In the genomic region with DNA sequence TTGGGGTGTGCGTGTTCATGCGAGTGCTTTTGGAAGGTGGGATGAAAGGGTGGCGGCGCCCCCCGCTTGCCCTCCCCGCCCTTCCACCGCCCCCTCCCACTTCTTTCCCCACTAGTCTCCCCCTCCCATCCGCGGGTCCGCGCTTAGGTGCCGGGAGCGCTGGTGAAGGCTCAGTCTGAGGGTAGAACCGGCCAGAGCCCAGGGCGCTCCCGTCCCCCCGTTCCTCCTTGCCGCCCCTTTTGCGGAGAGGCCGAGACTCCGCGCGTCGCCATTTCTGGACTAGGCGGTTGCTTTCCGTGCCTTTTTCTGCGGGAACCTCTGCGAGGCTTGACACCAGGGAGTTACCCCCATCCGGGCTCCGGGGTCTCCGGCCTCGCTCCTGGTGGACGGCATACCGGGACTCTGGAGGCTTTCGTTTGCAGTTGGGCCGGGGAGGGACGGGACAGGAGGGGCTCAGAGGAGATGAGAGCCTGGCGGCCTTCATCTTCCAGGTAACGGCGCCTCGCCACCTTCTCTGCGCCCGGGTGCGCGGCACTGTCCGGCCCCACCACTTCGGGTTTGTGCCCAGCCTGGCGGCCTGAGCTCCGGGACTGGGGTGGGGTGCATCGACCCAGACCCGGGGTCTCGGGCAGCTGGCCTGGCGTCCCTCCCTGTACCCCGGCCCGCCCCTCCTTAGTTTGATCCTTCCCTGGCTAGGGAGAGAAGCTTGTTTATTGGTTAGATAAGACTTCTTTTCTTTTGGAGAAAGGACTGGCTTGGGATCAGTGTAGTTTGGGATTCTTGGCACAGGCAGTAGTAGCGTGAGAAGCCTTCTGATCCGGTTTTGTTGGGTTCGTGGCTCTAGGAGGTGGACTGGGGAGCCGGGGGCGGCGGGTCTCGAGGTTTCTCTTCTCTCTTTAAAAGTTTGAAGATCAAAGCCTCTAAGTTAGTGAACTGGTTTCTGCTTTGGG, we compare ENCODE assay signal across 8 mouse cellular contexts. TPM values are rescaled to one million over a fixed set of nuclear protein-coding genes. Genes with fewer than 3 reads are reported as not detected.
DNase-seq lines count a peak whose midpoint lies in the region; ATAC-seq and TF ChIP-seq lines count a peak whose summit lies in the region.

No protein-coding gene starts in this region.

- peak overlapping the region; percentile 83 for H3K9ac ChIP-seq in lung, embryonic 14.5 days
- peak overlapping the region; percentile 96 for H3K9ac ChIP-seq in kidney, embryonic 16.5 days (replicated peaks; ENCODE audit: low read length)
- H3K9ac ChIP-seq in midbrain, embryonic 11.5 days (ENCODE audit: low read length), result peak overlapping the region; percentile 97

- H3K4me3 ChIP-seq in lung, embryonic 14.5 days (ENCODE audit: low read depth, low read length), result peak overlapping the region; percentile 86
- H3K4me3 ChIP-seq in heart, embryonic 10.5 days, result peak overlapping the region; percentile 92
- peak overlapping the region; percentile 91 for H3K4me3 ChIP-seq in kidney, embryonic 16.5 days (ENCODE audit: low read length)
- peak overlapping the region; percentile 93 for H3K4me3 ChIP-seq in midbrain, embryonic 11.5 days (ENCODE audit: low read depth, low read length)
- H3K4me3 ChIP-seq in thymus, adult 2 months (ENCODE audit: control insufficient read depth, insufficient read depth, low read length), result peak overlapping the region; percentile 81

- peak; percentile 10; the same call in 1 of the 2 replicates for ATAC-seq in lung, embryonic 14.5 days (ENCODE audit: insufficient read depth)
- no peak for ATAC-seq in kidney, embryonic 16.5 days (ENCODE audit: low FRiP score, low TSS enrichment)
- ATAC-seq in midbrain, embryonic 11.5 days (ENCODE audit: low FRiP score), result peak; percentile 30

- H3K36me3 ChIP-seq in lung, embryonic 14.5 days (ENCODE audit: insufficient read depth), result peaks cover 20% of the 10 kb centered on the region
- no peaks in the 10 kb centered on the region for H3K36me3 ChIP-seq in heart, embryonic 10.5 days
- no peaks in the 10 kb centered on the region for H3K36me3 ChIP-seq in kidney, embryonic 16.5 days (ENCODE audit: insufficient read depth, low read length)
- no peaks in the 10 kb centered on the region for H3K36me3 ChIP-seq in midbrain, embryonic 11.5 days (ENCODE audit: control insufficient read depth, insufficient read depth, low read length)
- no peaks in the 10 kb centered on the region for H3K36me3 ChIP-seq in thymus, adult 2 months (ENCODE audit: control insufficient read depth, insufficient read depth, low read length)

- intact Hi-C loops in left cerebral cortex, postnatal 14 days (cut with DNase I), result loop anchor here (2.0 to 5.0 kb wide), 2 partner anchors 271 to 471 kb away; no protein-coding TSS in a partner anchor

- DNase-seq in lung, embryonic 14.5 days, result peak; percentile 69
- no peak for DNase-seq in lung, postnatal 36 days
- DNase-seq in cerebellum, adult 9-11 months, result peak; percentile 51
- no peak for DNase-seq in heart, embryonic 10.5 days (ENCODE audit: low spot score)
- peak; percentile 96 for DNase-seq in midbrain, embryonic 11.5 days (ENCODE audit: low spot score, missing footprints)
- peak; percentile 44 for DNase-seq in thymus, adult 2 months
- DNase-seq in left cerebral cortex, postnatal 14 days (ENCODE audit: low spot score in 2 of 2), result no peak

- no peak for TF ChIP-seq CTCF in lung, embryonic 14.5 days (IDR thresholded peaks at IDR 0.05; ENCODE audit: low read depth)
- TF ChIP-seq CTCF in thymus, adult 2 months (IDR thresholded peaks at IDR 0.05; ENCODE audit: borderline replicate concordance, control insufficient read depth, extremely low read depth, insufficient read depth, low read length, poor library complexity), result no peak

- TF ChIP-seq POLR2A in thymus, adult 2 months (IDR thresholded peaks at IDR 0.05; ENCODE audit: control insufficient read depth, extremely low read depth, insufficient read depth, low read length, poor library complexity), result no peak

- H3K4me1 ChIP-seq in lung, embryonic 14.5 days (ENCODE audit: insufficient read depth), result peaks cover 16% of the 10 kb centered on the region; the same call in 1 of the 2 replicates
- H3K4me1 ChIP-seq in heart, embryonic 10.5 days, result peaks cover 73% of the 10 kb centered on the region
- peaks cover 67% of the 10 kb centered on the region for H3K4me1 ChIP-seq in kidney, embryonic 16.5 days (ENCODE audit: insufficient read depth, low read length)
- H3K4me1 ChIP-seq in midbrain, embryonic 11.5 days (ENCODE audit: control insufficient read depth, insufficient read depth, low read length), result peaks cover 56% of the 10 kb centered on the region
- peaks cover 36% of the 10 kb centered on the region for H3K4me1 ChIP-seq in thymus, adult 2 months (replicated peaks; ENCODE audit: control insufficient read depth, insufficient read depth, low read length)

- peak overlapping the region; percentile 100 for H3K27ac ChIP-seq in lung, embryonic 14.5 days (ENCODE audit: low read depth)
- H3K27ac ChIP-seq in heart, embryonic 10.5 days, result peak overlapping the region; percentile 100
- H3K27ac ChIP-seq in kidney, embryonic 16.5 days (ENCODE audit: low read length), result peak overlapping the region; percentile 100
- H3K27ac ChIP-seq in midbrain, embryonic 11.5 days (ENCODE audit: low read depth, low read length), result peak overlapping the region; percentile 100
- H3K27ac ChIP-seq in thymus, adult 2 months (ENCODE audit: control insufficient read depth, insufficient read depth, low read length), result no peak overlapping the region

- WGBS in lung, embryonic 14.5 days, result 0% methylated on average over 57 of the region's 62 CpGs
- under 1% methylated on average over 58 of the region's 62 CpGs for WGBS in heart, embryonic 10.5 days
- under 1% methylated on average over 60 of the region's 62 CpGs for WGBS in kidney, embryonic 16.5 days
- WGBS in midbrain, embryonic 11.5 days, result under 1% methylated on average over 58 of the region's 62 CpGs
- whole genome bisulfite sequencing in thymus, adult 2 months, result 1% methylated on average over 58 of the region's 62 CpGs

- H3K27me3 ChIP-seq in lung, embryonic 14.5 days (ENCODE audit: insufficient read depth, low read length), result no peaks in the 10 kb centered on the region
- peaks cover 21% of the 10 kb centered on the region; the same call in 1 of the 2 replicates for H3K27me3 ChIP-seq in heart, embryonic 10.5 days (ENCODE audit: insufficient read depth, poor library complexity, severe bottlenecking)
- no peaks in the 10 kb centered on the region for H3K27me3 ChIP-seq in kidney, embryonic 16.5 days (ENCODE audit: insufficient read depth, low read length)
- H3K27me3 ChIP-seq in midbrain, embryonic 11.5 days (ENCODE audit: control insufficient read depth, insufficient read depth, low read length), result no peaks in the 10 kb centered on the region
- H3K27me3 ChIP-seq in thymus, adult 2 months (ENCODE audit: control insufficient read depth, insufficient read depth, low read length), result no peaks in the 10 kb centered on the region; the same call in 1 of the 2 replicates

- H3K4me2 ChIP-seq in lung, embryonic 14.5 days, result peak overlapping the region; percentile 84
- peak overlapping the region; percentile 81 for H3K4me2 ChIP-seq in kidney, embryonic 16.5 days (replicated peaks; ENCODE audit: low read depth, low read length)
- peak overlapping the region; percentile 82 for H3K4me2 ChIP-seq in midbrain, embryonic 11.5 days

- no peaks in the 10 kb centered on the region for H3K9me3 ChIP-seq in lung, embryonic 14.5 days (ENCODE audit: low read depth, low read length)
- H3K9me3 ChIP-seq in heart, embryonic 10.5 days, result no peaks in the 10 kb centered on the region
- peaks cover 2% of the 10 kb centered on the region; the same call in 1 of the 2 replicates for H3K9me3 ChIP-seq in kidney, embryonic 16.5 days (ENCODE audit: low read length)
- H3K9me3 ChIP-seq in midbrain, embryonic 11.5 days (ENCODE audit: control insufficient read depth, low read length), result no peaks in the 10 kb centered on the region; the same call in 1 of the 2 replicates

RNA-seq across cellular contexts. Expression of gene Axin2, which starts 1.6 kb away (rescaled TPM):
- 13.0 and 15.5 TPM in 2 replicates for polyA plus RNA-seq in lung, embryonic 14.5 days (2014; fragmentation: Nextera tagmentation; extraction: Ambion mirVana)
- polyA plus RNA-seq in heart, embryonic 10.5 days (2016; fragmentation: Nextera tagmentation; extraction: Ambion mirVana), result 2.2 and 5.1 TPM in 2 replicates
- polyA plus RNA-seq in kidney, embryonic 16.5 days (2015; fragmentation: Nextera tagmentation; extraction: Ambion mirVana), result 4.7 and 5.7 TPM in 2 replicates
- polyA plus RNA-seq in midbrain, embryonic 11.5 days (2014; fragmentation: Nextera tagmentation; extraction: Ambion mirVana), result 20.8 and 23.1 TPM in 2 replicates
- 16.5 and 17.0 TPM in 2 replicates for polyA plus RNA-seq in thymus, adult 2 months (2012; rRNA removed)
- total RNA-seq in left cerebral cortex, postnatal 14 days (2021), result 10 to 100 TPM; 30.4 to 41.8 TPM

Comparison
In these comparisons a context has a peak if more than half of its experiments do, and no peak if none do; other contexts are left out.
1. DNase-seq: peak in lung, embryonic 14.5 days (single experiment), cerebellum, adult 9-11 months (single experiment), midbrain, embryonic 11.5 days (single experiment) and thymus, adult 2 months (single experiment); none in lung, postnatal 36 days (single experiment), heart, embryonic 10.5 days (single experiment) and left cerebral cortex, postnatal 14 days (0 of 2).
2. Peak in every context shown above with its lines, with median percentiles within 50 percentile points of each other: H3K4me2 ChIP-seq, H3K4me3 ChIP-seq and H3K9ac ChIP-seq.